Mouse (Mus musculus): ENCODE measurements at regions not wholly inside any gene's neighbourhood (a gene's known extent, or its start where the extent isn't known, plus 50 kb on each side); places are given as distances from the start of the nearest gene placed in this dataset.

- no peak for TF ChIP-seq MAFK (IDR thresholded peaks at IDR 0.05; ENCODE audit: borderline replicate concordance, low read depth, low read length)
- TF ChIP-seq MXI1 (IDR thresholded peaks at IDR 0.05; ENCODE audit: low read depth, low read length) = no peak
- no peak for TF ChIP-seq MEF2A (IDR thresholded peaks at IDR 0.05; ENCODE audit: extremely low read depth, insufficient replicate concordance, low read depth, low read length, poor library complexity, severe bottlenecking)
- no peak for TF ChIP-seq JUND (IDR thresholded peaks at IDR 0.05; ENCODE audit: low read depth, low read length)
- no peak for TF ChIP-seq SIN3A (IDR thresholded peaks at IDR 0.05; ENCODE audit: low read length)
- TF ChIP-seq KAT2A (conservative IDR thresholded peaks at IDR 0.05; ENCODE audit: low read depth, low read length) = no peak
- TF ChIP-seq NELFE (IDR thresholded peaks at IDR 0.05; ENCODE audit: low read depth, low read length) = no peak
- TF ChIP-seq MYC (IDR thresholded peaks at IDR 0.05; ENCODE audit: low read depth, low read length) = no peak
- no peak for TF ChIP-seq TAL1 (IDR thresholded peaks at IDR 0.05; ENCODE audit: low read length)
- no peak for TF ChIP-seq NRF1 (IDR thresholded peaks at IDR 0.05; ENCODE audit: insufficient read depth, low read depth, low read length, poor library complexity, severe bottlenecking)
- no peak for TF ChIP-seq USF2 (IDR thresholded peaks at IDR 0.05; ENCODE audit: borderline replicate concordance in 1 of 2, insufficient read depth in 1 of 2, low read depth in 1 of 2, low read length in 2 of 2)
- TF ChIP-seq HCFC1 (IDR thresholded peaks at IDR 0.05; ENCODE audit: low read depth, low read length) = no peak
- H3K27me3 ChIP-seq (ENCODE audit: control insufficient read depth in 1 of 2, insufficient read depth in 2 of 2, low read length in 2 of 2) = no peaks in the 10 kb centered on the region
- H3K4me1 ChIP-seq (ENCODE audit: control insufficient read depth in 1 of 2, insufficient read depth in 2 of 2, low read length in 2 of 2) = no peaks in the 10 kb centered on the region
- no peaks in the 10 kb centered on the region for H3K79me2 ChIP-seq (ENCODE audit: control insufficient read depth, insufficient read depth, low read length, poor library complexity)
- DNase-seq (ENCODE audit: low read depth, low spot score) = no peak
- H3K36me3 ChIP-seq (ENCODE audit: control insufficient read depth in 1 of 2, insufficient read depth in 2 of 2, low read length in 2 of 2) = no peaks in the 10 kb centered on the region
- no peak overlapping the region for H3K9ac ChIP-seq (ENCODE audit: control insufficient read depth, low read depth, low read length, poor library complexity, severe bottlenecking)
- H3K27ac ChIP-seq (ENCODE audit: control insufficient read depth, low read depth, low read length) = no peak overlapping the region
- no peak overlapping the region for H3K4me3 ChIP-seq (ENCODE audit: control insufficient read depth in 1 of 2, insufficient read depth in 1 of 2, low read depth in 2 of 2, low read length in 2 of 2)
- H3K9me3 ChIP-seq (replicated peaks; ENCODE audit: insufficient read depth, low read length) = no peaks in the 10 kb centered on the region
Measured at GRCm38 (mm10) chr2:169467621-169468020, 119.9 kb downstream of the Gm11011 start.

- no peaks in the 10 kb centered on the region for H3K4me1 ChIP-seq (ENCODE audit: control insufficient read depth in 1 of 2, insufficient read depth in 2 of 2, low read length in 2 of 2)
- H3K27ac ChIP-seq (ENCODE audit: control insufficient read depth, low read depth, low read length) = no peak overlapping the region
- no peaks in the 10 kb centered on the region for H3K9me3 ChIP-seq (replicated peaks; ENCODE audit: insufficient read depth, low read length)
- DNase-seq (ENCODE audit: low read depth, low spot score) = no peak
- TF ChIP-seq EP300 (IDR thresholded peaks at IDR 0.05; ENCODE audit: low read depth in 1 of 2, low read length in 2 of 2) (no peak), MAFK (IDR thresholded peaks at IDR 0.05; ENCODE audit: borderline replicate concordance, low read depth, low read length) (no peak), ZNF384 (IDR thresholded peaks at IDR 0.05; ENCODE audit: low read depth, low read length) (no peak), POLR2AphosphoS2 (IDR thresholded peaks at IDR 0.05; ENCODE audit: low read length) (no peak), CHD2 (IDR thresholded peaks at IDR 0.05; ENCODE audit: low read length) (no peak), TBP (IDR thresholded peaks at IDR 0.05; ENCODE audit: low read depth, low read length) (no peak), GABPA (IDR thresholded peaks at IDR 0.05; ENCODE audit: low read depth, low read length) (no peak), BHLHE40 (IDR thresholded peaks at IDR 0.05; ENCODE audit: borderline replicate concordance, low read depth, low read length) (no peak), GATA1 (IDR thresholded peaks at IDR 0.05; ENCODE audit: low read depth, low read length) (no peak), MYB (IDR thresholded peaks at IDR 0.05; ENCODE audit: low read depth, low read length) (no peak), MAZ (IDR thresholded peaks at IDR 0.05; ENCODE audit: low read depth, low read length) (no peak), MYC (IDR thresholded peaks at IDR 0.05; ENCODE audit: low read depth, low read length) (no peak), MAX (IDR thresholded peaks at IDR 0.05; ENCODE audit: low read length) (no peak), SIN3A (IDR thresholded peaks at IDR 0.05; ENCODE audit: low read length) (no peak)
- H3K4me3 ChIP-seq (ENCODE audit: control insufficient read depth in 1 of 2, insufficient read depth in 1 of 2, low read depth in 2 of 2, low read length in 2 of 2) = no peak overlapping the region
- no peaks in the 10 kb centered on the region for H3K36me3 ChIP-seq (ENCODE audit: control insufficient read depth in 1 of 2, insufficient read depth in 2 of 2, low read length in 2 of 2)
- no peaks in the 10 kb centered on the region for H3K79me2 ChIP-seq (ENCODE audit: control insufficient read depth, insufficient read depth, low read length, poor library complexity)
- H3K27me3 ChIP-seq (ENCODE audit: control insufficient read depth in 1 of 2, insufficient read depth in 2 of 2, low read length in 2 of 2) = no peaks in the 10 kb centered on the region
- H3K9ac ChIP-seq (ENCODE audit: control insufficient read depth, low read depth, low read length, poor library complexity, severe bottlenecking) = no peak overlapping the region
Measured at GRCm38 (mm10) chr2:169464106-169464505, 123.4 kb downstream of the Gm11011 start.

Data from MEL (cell line).